Mouse (Mus musculus) bone marrow macrophage, adult 2 months (primary cell): ENCODE results near the gene Krt33b.

Source experiments
- CTCF ChIP-seq: IDR thresholded peaks from 2 replicates; pipeline ENCODE4 v1.5.1; 2012; ENCODE audit warnings: low read depth, mild to moderate bottlenecking, low read length, moderate library complexity
- POLR2A ChIP-seq: IDR thresholded peaks from 2 replicates; pipeline ENCODE4 v1.6.1; 2012; ENCODE audit warnings: mild to moderate bottlenecking, low read depth, low read length, borderline replicate concordance

DNA sequence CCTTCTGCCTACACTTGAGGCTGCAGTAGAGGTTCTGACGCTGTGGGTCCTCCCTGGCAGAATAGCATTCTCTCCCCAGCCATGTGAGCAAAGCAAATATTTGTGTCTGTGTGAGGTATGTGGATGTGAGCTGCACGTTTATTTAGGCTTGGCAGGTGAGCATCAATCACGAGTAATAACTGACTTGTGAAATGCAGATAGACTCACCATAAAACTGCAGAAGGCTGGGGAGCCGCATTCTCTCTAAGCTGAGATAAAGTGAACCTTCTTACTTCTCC, 35.3 kb downstream of the Krt33b start:
- TF ChIP-seq CTCF: no peak
- no peak for TF ChIP-seq POLR2A
